ENCODE assay signal across 31 mouse cellular contexts in the genomic region with DNA sequence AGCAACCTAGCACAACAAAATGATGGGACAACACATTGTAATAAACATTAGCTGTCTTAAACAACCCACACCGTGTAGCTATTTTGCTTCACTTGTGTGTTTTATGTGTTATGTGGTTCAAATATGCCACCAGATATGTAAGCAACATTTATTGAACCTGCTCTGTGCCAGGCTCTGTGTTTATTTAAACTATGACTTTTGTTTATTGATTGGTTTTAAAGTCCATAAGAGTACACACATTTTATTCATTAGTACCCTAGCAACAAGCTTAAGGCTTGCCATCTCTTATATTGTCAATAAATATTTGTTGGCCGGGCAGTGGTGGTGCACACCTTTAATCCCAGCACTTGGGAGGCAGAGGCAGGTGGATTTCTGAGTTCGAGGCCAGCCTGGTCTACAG. TPM values are rescaled to one million over a fixed set of nuclear protein-coding genes. Genes with fewer than 3 reads are reported as not detected.
"Had no signal": no experiment of that assay in that cellular context is flagged by ENCODE, and none has a peak within 500 bp of the region (broad histone marks: within the 10 kb centered on the region; RNA-seq: fewer than 3 reads in every experiment).

No protein-coding gene starts in this region.

- H3K4me2 ChIP-seq: limb, embryonic 12.5 days; limb, embryonic 13.5 days; limb, embryonic 15.5 days; liver, embryonic 11.5 days; liver, embryonic 13.5 days; liver, embryonic 15.5 days; lung, embryonic 14.5 days; lung, embryonic 15.5 days; midbrain, embryonic 11.5 days; midbrain, embryonic 12.5 days; midbrain, embryonic 13.5 days; midbrain, embryonic 15.5 days; neural tube, embryonic 12.5 days had no signal

- H3K4me1 ChIP-seq: limb, embryonic 10.5 days; limb, embryonic 12.5 days; limb, embryonic 13.5 days; limb, embryonic 15.5 days; liver, embryonic 13.5 days; liver, embryonic 15.5 days; lung, embryonic 15.5 days; midbrain, embryonic 10.5 days; midbrain, embryonic 12.5 days; midbrain, embryonic 13.5 days; midbrain, embryonic 15.5 days; neural tube, embryonic 12.5 days had no signal

- H3K27me3 ChIP-seq: limb, embryonic 12.5 days; limb, embryonic 13.5 days; limb, embryonic 15.5 days; liver, embryonic 13.5 days; liver, embryonic 15.5 days; lung, embryonic 15.5 days; megakaryocyte, embryonic 14.5 days; midbrain, embryonic 12.5 days; midbrain, embryonic 13.5 days; midbrain, embryonic 15.5 days; neural tube, embryonic 12.5 days had no signal

- H3K27ac ChIP-seq: left cerebral cortex, adult 2 months; limb, embryonic 10.5 days; limb, embryonic 12.5 days; limb, embryonic 13.5 days; limb, embryonic 15.5 days; liver, embryonic 13.5 days; liver, embryonic 14.5 days; liver, embryonic 15.5 days; lung, embryonic 15.5 days; macrophage; midbrain, embryonic 10.5 days; midbrain, embryonic 12.5 days; midbrain, embryonic 13.5 days; midbrain, embryonic 15.5 days; neural tube, embryonic 12.5 days had no signal

- DNase-seq: left cerebral cortex, postnatal 4 days; liver, embryonic 13.5 days; lung, adult 18-20 months; lung, adult 2 months; lung, embryonic 14.5 days; lung, postnatal 10 days; lung, postnatal 14 days; lung, postnatal 36 days; lung, postnatal 4 days; midbrain, embryonic 14.5 days had no signal

- H3K9me3 ChIP-seq: limb, embryonic 10.5 days; limb, embryonic 12.5 days; limb, embryonic 13.5 days; limb, embryonic 15.5 days; liver, embryonic 13.5 days; liver, embryonic 15.5 days; lung, embryonic 15.5 days; megakaryocyte, embryonic 14.5 days; midbrain, embryonic 10.5 days; midbrain, embryonic 12.5 days; midbrain, embryonic 13.5 days; midbrain, embryonic 15.5 days; neural tube, embryonic 12.5 days had no signal

- H3K4me3 ChIP-seq: left cerebral cortex, adult 2 months; limb, embryonic 10.5 days; limb, embryonic 12.5 days; limb, embryonic 13.5 days; limb, embryonic 15.5 days; liver, embryonic 13.5 days; liver, embryonic 15.5 days; lung, embryonic 15.5 days; megakaryocyte, embryonic 14.5 days; midbrain, embryonic 10.5 days; midbrain, embryonic 12.5 days; midbrain, embryonic 13.5 days; midbrain, embryonic 15.5 days; myocyte; neural tube, embryonic 12.5 days had no signal

- ATAC-seq: lung, postnatal 0 days; midbrain, embryonic 13.5 days; midbrain, embryonic 15.5 days; midbrain, embryonic 16.5 days had no signal

- H3K36me3 ChIP-seq: limb, embryonic 10.5 days; limb, embryonic 12.5 days; limb, embryonic 13.5 days; limb, embryonic 15.5 days; liver, embryonic 13.5 days; liver, embryonic 15.5 days; lung, embryonic 15.5 days; midbrain, embryonic 10.5 days; midbrain, embryonic 12.5 days; midbrain, embryonic 13.5 days; midbrain, embryonic 15.5 days; neural tube, embryonic 12.5 days had no signal

- H3K9ac ChIP-seq: limb, embryonic 12.5 days; limb, embryonic 13.5 days; limb, embryonic 15.5 days; liver, embryonic 13.5 days; liver, embryonic 14.5 days; liver, embryonic 15.5 days; lung, embryonic 14.5 days; lung, embryonic 15.5 days; midbrain, embryonic 12.5 days; midbrain, embryonic 13.5 days; midbrain, embryonic 15.5 days; neural tube, embryonic 12.5 days had no signal

RNA-seq across cellular contexts. Expression of gene Pparg, which starts 58.2 kb away (rescaled TPM):
- total RNA-seq: megakaryocyte-erythroid progenitor cell, adult 5-6 weeks had no signal
